Mouse (Mus musculus): Measurements from ENCODE around the gene Dcun1d4. TPM values are rescaled to one million over a fixed set of nuclear protein-coding genes. Genes with fewer than 3 reads are reported as not detected.

The Dcun1d4 gene
- polyA plus RNA-seq, 1 experiment = 1.3 TPM

DNA sequence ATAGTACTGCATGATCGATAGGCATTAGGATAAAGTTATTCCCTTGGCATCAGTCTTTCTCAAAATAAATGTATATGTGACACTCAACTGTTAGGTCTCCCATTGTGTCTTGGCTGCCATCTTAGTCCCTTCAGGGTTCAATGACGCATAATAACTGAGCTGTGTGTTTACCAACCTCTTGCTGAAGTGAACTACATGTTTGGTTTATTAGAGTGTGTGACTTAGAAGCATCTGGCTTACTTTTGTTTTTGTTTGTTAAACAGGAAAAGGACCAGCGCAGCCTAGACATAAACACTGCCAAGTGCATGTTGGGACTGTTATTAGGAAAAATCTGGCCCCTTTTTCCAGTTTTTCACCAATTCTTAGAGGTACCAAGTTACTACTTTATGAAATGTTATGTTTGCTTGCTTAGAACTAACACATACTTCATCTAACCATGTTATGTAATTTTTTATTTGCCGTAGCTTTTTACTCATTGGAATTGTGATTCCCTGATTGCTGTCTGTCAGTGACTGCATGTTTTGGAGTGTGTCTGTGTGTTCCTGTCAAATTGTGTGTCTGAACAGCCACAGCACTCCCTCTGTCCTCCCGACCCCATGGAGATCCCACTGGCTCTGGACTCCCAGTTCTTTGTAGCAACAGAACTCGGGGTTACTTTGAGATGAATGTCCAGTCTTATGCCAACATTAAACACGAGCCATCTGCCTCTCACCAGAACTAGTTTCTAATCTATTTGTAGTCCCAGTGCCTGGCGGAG lies 74.5 kb downstream of the Dcun1d4 start:
- Histone ChIP-seq H3K27me3 (ENCODE audit: control insufficient read depth, insufficient read depth, low read length) (no peaks in the 10 kb centered on the region), H3K36me3 (ENCODE audit: control insufficient read depth, insufficient read depth, low read length) (no peaks in the 10 kb centered on the region), H3K4me3 (ENCODE audit: extremely low read depth, insufficient read depth, insufficient read length) (no peak overlapping the region), H3K4me1 (ENCODE audit: control insufficient read depth, insufficient read depth, insufficient read length) (no peaks in the 10 kb centered on the region; the same call in 1 of the 2 replicates), H3K27ac (ENCODE audit: insufficient read depth, low read length) (no peak overlapping the region)
- no peak for DNase-seq (ENCODE audit: low read depth in 1 of 2, low spot score in 2 of 2)
- TF ChIP-seq POLR2A (IDR thresholded peaks at IDR 0.05; ENCODE audit: low read depth, low read length) (no peak), CTCF (IDR thresholded peaks at IDR 0.05; ENCODE audit: extremely low read depth, insufficient read depth, insufficient read length, insufficient replicate concordance) (no peak)
- 90% methylated on average over 8 of the region's 8 CpGs for WGBS

DNA sequence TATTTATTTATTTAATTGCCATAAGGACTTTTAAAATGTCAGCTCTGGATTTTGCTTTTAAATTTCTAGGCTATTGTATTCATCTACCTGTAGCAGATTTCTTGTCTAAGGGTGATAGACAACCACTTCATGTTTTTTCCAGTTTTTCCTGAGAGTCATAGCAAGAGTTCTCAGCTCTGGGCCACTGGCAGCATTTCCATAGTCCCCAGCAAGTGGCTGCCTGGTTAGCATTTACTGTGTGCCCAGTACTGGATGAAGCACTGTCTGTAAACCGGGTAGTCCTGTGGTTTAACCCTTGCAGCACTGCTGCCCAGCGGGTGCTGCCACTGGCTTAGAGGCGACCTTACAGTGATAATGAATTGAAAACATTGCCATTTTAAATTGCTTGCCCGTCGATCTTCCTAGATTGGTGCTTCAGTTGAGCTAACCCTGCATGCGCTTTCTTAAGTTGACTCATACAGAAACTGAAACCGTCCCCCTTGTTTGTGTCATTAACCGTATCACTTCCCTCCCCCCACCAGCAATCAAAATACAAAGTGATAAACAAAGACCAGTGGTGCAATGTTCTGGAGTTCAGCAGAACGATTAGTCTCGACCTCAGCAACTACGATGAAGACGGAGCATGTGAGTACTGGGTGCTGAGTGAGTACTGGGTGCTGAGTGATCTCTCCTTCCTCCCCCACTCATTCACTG lies 76.1 kb downstream of the Dcun1d4 start:
- no peak for DNase-seq (ENCODE audit: low read depth in 1 of 2, low spot score in 2 of 2)
- 82% methylated on average over 12 of the region's 12 CpGs for WGBS
- Histone ChIP-seq H3K27ac (ENCODE audit: insufficient read depth, low read length) (no peak overlapping the region), H3K36me3 (ENCODE audit: control insufficient read depth, insufficient read depth, low read length) (no peaks in the 10 kb centered on the region), H3K4me3 (ENCODE audit: extremely low read depth, insufficient read depth, insufficient read length) (no peak overlapping the region), H3K27me3 (ENCODE audit: control insufficient read depth, insufficient read depth, low read length) (no peaks in the 10 kb centered on the region), H3K4me1 (ENCODE audit: control insufficient read depth, insufficient read depth, insufficient read length) (no peaks in the 10 kb centered on the region; the same call in 1 of the 2 replicates)
- TF ChIP-seq POLR2A (IDR thresholded peaks at IDR 0.05; ENCODE audit: low read depth, low read length) = no peak
- no peak for TF ChIP-seq CTCF (IDR thresholded peaks at IDR 0.05; ENCODE audit: extremely low read depth, insufficient read depth, insufficient read length, insufficient replicate concordance)

DNA sequence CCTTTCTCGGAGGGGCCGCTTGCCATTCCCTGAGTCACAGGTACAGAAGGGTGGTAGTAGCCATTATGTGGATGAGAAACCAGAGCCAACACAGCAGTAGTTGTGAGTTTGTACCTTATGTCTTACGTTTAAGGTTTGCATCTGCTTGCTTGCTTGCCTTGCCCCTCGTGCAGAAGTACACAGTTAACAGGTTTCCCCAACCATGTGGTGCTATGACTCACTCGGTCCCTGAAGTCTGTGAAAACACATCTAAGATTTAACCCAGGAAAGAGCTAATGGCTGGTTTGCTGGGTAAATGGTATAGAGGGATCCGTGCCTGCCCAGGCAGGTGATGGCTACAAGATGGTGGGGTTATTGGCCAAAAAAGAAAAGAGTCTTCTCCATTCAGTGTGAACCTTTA lies 78.0 kb downstream of the Dcun1d4 start:
- H3K27ac ChIP-seq (ENCODE audit: insufficient read depth, low read length) = no peak overlapping the region
- H3K4me3 ChIP-seq (ENCODE audit: extremely low read depth, insufficient read depth, insufficient read length) = no peak overlapping the region
- H3K36me3 ChIP-seq (ENCODE audit: control insufficient read depth, insufficient read depth, low read length) = no peaks in the 10 kb centered on the region
- H3K4me1 ChIP-seq (ENCODE audit: control insufficient read depth, insufficient read depth, insufficient read length) = no peaks in the 10 kb centered on the region; the same call in 1 of the 2 replicates
- no peak for DNase-seq (ENCODE audit: low read depth in 1 of 2, low spot score in 2 of 2)
- WGBS = 89% methylated on average over 6 of the region's 6 CpGs
- TF ChIP-seq POLR2A (IDR thresholded peaks at IDR 0.05; ENCODE audit: low read depth, low read length) = no peak
- TF ChIP-seq CTCF (IDR thresholded peaks at IDR 0.05; ENCODE audit: extremely low read depth, insufficient read depth, insufficient read length, insufficient replicate concordance) = no peak
- H3K27me3 ChIP-seq (ENCODE audit: control insufficient read depth, insufficient read depth, low read length) = no peaks in the 10 kb centered on the region

DNA sequence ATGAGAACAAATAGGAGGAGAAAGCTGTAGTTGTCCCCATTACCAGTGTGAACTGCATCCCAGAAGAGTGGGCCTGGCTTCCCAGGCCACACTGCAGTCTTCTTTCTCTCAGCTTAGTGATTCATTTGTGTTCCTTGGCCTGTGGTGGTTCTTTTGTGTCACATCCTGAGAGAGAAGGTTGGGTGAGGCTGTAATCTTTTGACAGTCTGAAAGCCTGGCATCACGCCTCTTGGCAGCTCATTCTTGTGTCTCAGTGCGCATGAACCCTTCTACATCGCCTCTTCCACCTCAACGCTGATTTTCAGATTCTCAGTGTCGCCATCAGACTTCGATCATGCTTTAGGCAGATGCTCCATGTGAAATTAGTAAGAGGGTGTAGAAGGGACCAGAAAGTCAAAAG lies 83.2 kb downstream of the Dcun1d4 start:
- DNase-seq (ENCODE audit: low read depth in 1 of 2, low spot score in 2 of 2) = no peak
- Histone ChIP-seq H3K27ac (ENCODE audit: insufficient read depth, low read length) (no peak overlapping the region), H3K27me3 (ENCODE audit: control insufficient read depth, insufficient read depth, low read length) (no peaks in the 10 kb centered on the region), H3K36me3 (ENCODE audit: control insufficient read depth, insufficient read depth, low read length) (no peaks in the 10 kb centered on the region), H3K4me1 (ENCODE audit: control insufficient read depth, insufficient read depth, insufficient read length) (no peaks in the 10 kb centered on the region), H3K4me3 (ENCODE audit: extremely low read depth, insufficient read depth, insufficient read length) (no peak overlapping the region)
- 96% methylated on average over 6 of the region's 6 CpGs for WGBS
- TF ChIP-seq POLR2A (IDR thresholded peaks at IDR 0.05; ENCODE audit: low read depth, low read length) = no peak
- no peak for TF ChIP-seq CTCF (IDR thresholded peaks at IDR 0.05; ENCODE audit: extremely low read depth, insufficient read depth, insufficient read length, insufficient replicate concordance)

DNA sequence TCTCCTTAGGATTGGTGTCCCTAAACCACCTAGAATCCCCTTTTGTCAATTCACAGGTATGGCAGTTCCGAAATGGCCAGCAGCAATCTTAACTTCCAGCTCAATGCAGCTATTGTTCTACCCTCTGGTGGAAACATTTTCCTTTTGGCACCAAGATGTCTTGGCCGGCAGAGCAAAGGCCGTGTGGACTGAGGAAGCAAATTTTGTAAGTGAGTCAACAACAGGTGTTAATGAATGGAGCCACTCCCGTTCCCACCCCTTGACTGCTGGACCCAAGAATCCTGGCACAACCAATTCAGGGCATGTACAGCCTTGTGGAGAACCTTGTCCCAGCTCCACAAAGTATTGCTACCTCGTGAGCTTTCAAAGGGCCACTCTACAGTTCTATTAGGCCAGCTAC lies 85.3 kb downstream of the Dcun1d4 start:
- no peak overlapping the region for H3K27ac ChIP-seq (ENCODE audit: insufficient read depth, low read length)
- 87% methylated on average over 5 of the region's 5 CpGs for WGBS
- TF ChIP-seq CTCF (IDR thresholded peaks at IDR 0.05; ENCODE audit: extremely low read depth, insufficient read depth, insufficient read length, insufficient replicate concordance) = no peak
- no peak for TF ChIP-seq POLR2A (IDR thresholded peaks at IDR 0.05; ENCODE audit: low read depth, low read length)
- H3K4me3 ChIP-seq (ENCODE audit: extremely low read depth, insufficient read depth, insufficient read length) = no peak overlapping the region
- H3K27me3 ChIP-seq (ENCODE audit: control insufficient read depth, insufficient read depth, low read length) = no peaks in the 10 kb centered on the region
- no peak for DNase-seq (ENCODE audit: low read depth in 1 of 2, low spot score in 2 of 2)
- H3K36me3 ChIP-seq (ENCODE audit: control insufficient read depth, insufficient read depth, low read length) = no peaks in the 10 kb centered on the region
- no peaks in the 10 kb centered on the region for H3K4me1 ChIP-seq (ENCODE audit: control insufficient read depth, insufficient read depth, insufficient read length)

DNA sequence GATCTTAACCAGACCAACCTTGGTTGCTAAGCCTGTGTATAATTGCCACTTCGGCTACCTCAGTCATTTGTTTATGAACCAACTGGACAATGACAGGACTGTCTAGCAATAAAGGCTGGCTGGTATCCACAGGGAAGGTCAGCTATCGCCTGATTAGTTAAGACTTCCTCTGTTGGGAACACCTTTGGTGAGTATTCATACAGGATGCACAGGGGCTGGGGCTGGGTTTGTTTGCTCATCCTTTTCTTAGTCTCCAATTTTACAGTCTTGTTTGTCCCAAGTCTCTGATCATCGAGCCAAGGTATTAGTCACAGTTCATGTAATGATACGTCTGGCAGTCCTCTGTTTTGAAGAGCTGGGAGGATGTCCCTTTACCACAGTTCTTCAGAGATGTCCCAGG lies 86.1 kb downstream of the Dcun1d4 start:
- Histone ChIP-seq H3K4me1 (ENCODE audit: control insufficient read depth, insufficient read depth, insufficient read length) (no peaks in the 10 kb centered on the region), H3K27ac (ENCODE audit: insufficient read depth, low read length) (no peak overlapping the region), H3K27me3 (ENCODE audit: control insufficient read depth, insufficient read depth, low read length) (no peaks in the 10 kb centered on the region), H3K36me3 (ENCODE audit: control insufficient read depth, insufficient read depth, low read length) (no peaks in the 10 kb centered on the region), H3K4me3 (ENCODE audit: extremely low read depth, insufficient read depth, insufficient read length) (no peak overlapping the region)
- TF ChIP-seq CTCF (IDR thresholded peaks at IDR 0.05; ENCODE audit: extremely low read depth, insufficient read depth, insufficient read length, insufficient replicate concordance) = no peak
- no peak for TF ChIP-seq POLR2A (IDR thresholded peaks at IDR 0.05; ENCODE audit: low read depth, low read length)
- WGBS = 85% methylated on average over 4 of the region's 4 CpGs
- no peak for DNase-seq (ENCODE audit: low read depth in 1 of 2, low spot score in 2 of 2)

DNA sequence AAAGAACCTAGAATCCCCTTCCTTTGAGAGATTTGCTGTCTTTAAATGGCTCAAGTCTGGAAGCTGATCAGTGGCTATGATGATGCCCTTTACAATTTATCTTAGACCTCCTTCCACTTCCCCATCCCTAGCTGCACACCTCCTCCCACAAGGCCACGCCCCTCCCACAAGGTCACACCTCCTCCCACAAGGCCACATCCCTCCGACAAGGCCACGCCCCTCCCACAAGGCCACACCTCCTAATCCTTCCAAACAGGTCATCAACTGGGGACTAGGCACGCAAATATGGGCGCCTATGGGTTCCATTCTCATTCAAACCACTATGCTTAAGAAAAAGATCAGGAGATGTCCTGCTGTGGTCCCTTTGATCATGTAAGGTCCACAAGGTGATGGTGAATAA lies 88.4 kb downstream of the Dcun1d4 start:
- no peak overlapping the region for H3K27ac ChIP-seq (ENCODE audit: insufficient read depth, low read length)
- H3K4me3 ChIP-seq (ENCODE audit: extremely low read depth, insufficient read depth, insufficient read length) = no peak overlapping the region
- no peaks in the 10 kb centered on the region for H3K27me3 ChIP-seq (ENCODE audit: control insufficient read depth, insufficient read depth, low read length)
- TF ChIP-seq POLR2A (IDR thresholded peaks at IDR 0.05; ENCODE audit: low read depth, low read length) = no peak
- TF ChIP-seq CTCF (IDR thresholded peaks at IDR 0.05; ENCODE audit: extremely low read depth, insufficient read depth, insufficient read length, insufficient replicate concordance) = no peak
- DNase-seq (ENCODE audit: low read depth in 1 of 2, low spot score in 2 of 2) = no peak
- no peaks in the 10 kb centered on the region for H3K36me3 ChIP-seq (ENCODE audit: control insufficient read depth, insufficient read depth, low read length)
- no peaks in the 10 kb centered on the region for H3K4me1 ChIP-seq (ENCODE audit: control insufficient read depth, insufficient read depth, insufficient read length)
- 77% methylated on average over 5 of the region's 5 CpGs for WGBS
